Mouse (Mus musculus) layer of hippocampus, postnatal 36 days (tissue): ENCODE data around the gene Wdr78. TPM values are rescaled to one million over a fixed set of nuclear protein-coding genes. Genes with fewer than 3 reads are reported as not detected.

Source experiments
- DNase-seq, 2 experiments: peaks; one replicate each; pipeline ENCODE4 v3.0.0; 2022
- total RNA-seq, 2 experiments: library from RNA; stranded (reverse); gene quantifications; 2 replicates each; pipeline ENCODE4 v1.2.3; 2021

Wdr78 gene
- total RNA-seq, 2 experiments from 2014 or later, result 15.9 to 16.7 TPM

DNA sequence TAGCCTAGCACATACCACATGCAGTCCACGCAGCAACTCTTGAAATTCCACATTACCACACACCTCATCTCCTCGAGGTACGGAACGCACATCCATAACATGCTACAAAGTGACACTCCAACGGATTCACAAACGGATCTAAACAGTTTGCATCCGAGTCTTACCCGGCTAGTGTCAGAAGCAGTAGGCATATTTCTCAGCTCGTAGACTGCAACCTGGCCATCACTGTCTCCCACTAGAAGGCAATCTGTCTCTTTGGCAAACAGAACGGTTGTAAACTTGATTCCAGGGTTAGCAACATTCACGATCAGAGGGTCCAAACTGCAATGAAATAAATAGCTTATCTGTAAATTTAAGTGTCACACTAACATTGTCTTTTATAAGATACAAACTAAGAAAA is 66.3 kb downstream of the Wdr78 start:
- DNase-seq, result no peak

DNA sequence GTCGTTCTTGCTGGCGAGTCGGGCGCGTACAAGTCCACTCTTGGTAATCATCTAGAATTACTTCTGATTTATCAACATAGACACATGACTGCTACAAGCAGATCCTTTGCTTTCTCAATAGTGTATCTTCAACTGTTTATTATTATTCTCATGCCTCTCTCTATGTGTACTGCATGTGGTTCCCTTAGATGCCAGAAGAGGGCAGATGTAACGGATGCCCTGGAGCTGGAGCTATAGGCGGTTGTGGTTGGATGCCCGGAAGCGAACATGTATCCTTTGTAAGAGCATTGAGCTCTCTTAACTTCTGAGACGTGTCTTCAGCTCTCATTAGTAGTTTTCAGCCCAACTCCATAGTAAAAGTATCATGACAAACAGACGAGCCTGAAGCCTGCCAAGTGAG is 71.4 kb downstream of the Wdr78 start:
- DNase-seq, result no peak

GRCm38 (mm10) chr4:103039838-103040191 is 74.5 kb downstream of the Wdr78 start:
- no peak for DNase-seq

GRCm38 (mm10) chr4:103039103-103039837 is 75.1 kb downstream of the Wdr78 start:
- DNase-seq, result no peak

- no peak for DNase-seq
Observed at GRCm38 (mm10) chr4:103028177-103029088, 85.9 kb downstream of the Wdr78 start.

DNA sequence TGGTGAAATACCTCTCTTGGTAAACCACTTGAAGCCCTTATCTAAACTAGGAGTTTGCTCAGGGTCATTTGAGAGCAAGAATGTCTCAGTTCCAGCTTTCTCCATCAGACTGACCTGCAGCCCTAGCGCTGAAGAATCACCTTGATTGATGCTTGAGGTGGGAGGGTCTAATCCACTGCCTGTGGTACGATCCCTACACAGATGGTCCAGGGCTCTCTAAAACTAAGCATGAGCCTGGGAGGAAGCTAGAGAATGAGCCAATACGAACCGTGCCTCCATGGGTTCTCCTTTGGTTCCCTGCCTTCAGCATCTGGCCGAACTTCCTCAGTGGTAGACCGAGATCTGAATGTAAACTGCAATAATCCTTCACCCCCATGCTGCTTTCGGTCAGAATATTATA is 86.6 kb downstream of the Wdr78 start:
- DNase-seq, result no peak

GRCm38 (mm10) chr4:103026621-103027020 is 87.7 kb downstream of the Wdr78 start, which contains the start of gene Insl5:
Gene Insl5, minus strand, starts transcription at chr4:103026842.
- no peak for DNase-seq

DNA sequence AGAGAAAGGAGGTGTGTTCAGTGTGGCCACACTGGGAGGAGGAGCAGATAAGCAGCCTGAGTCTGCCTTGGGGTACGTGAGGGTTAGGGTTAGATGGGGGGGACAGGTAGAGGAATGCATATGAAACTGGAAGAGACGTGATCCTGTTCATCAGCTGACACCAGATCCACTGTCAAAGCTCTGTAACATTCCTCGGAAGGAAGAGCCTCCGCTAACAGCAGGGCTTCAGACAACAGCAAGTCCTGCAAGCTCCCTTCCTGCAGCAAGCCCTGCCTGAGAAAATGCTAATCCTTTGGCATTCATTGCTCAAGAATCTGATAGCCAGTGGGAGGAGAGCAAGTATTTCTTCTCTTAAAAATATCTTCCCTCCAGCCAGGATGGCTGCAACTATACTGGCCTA is 100.9 kb downstream of the Wdr78 start:
- DNase-seq, result no peak

GRCm38 (mm10) chr4:103011823-103012222 is 102.5 kb downstream of the Wdr78 start:
- DNase-seq, result no peak

GRCm38 (mm10) chr4:103010734-103011133 is 103.6 kb downstream of the Wdr78 start:
- no peak for DNase-seq

- DNase-seq, result no peak
Observed at GRCm38 (mm10) chr4:103006943-103007418, 107.4 kb downstream of the Wdr78 start.

DNA sequence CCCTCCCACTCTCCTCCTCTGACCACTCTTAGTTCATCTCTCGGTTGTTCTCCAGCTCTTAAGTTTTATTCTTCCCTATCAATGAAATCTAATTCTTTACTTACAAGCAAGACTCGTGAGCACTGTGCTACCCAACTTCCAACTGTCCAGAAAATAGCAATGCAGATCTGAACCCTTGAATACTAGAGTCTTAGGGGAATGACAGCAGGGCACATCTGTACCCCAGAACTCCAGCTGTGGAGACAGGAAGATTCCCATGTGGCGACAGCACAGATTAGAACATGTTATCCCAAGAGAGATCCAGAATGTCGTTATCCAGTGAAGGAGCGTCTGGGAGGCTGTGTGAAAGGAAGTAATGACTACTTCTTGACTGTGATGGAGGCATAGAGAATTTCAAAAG is 108.1 kb downstream of the Wdr78 start:
- no peak for DNase-seq

GRCm38 (mm10) chr4:103005190-103005945 is 109.0 kb downstream of the Wdr78 start:
- DNase-seq, result no peak

- no peak for DNase-seq
Observed at GRCm38 (mm10) chr4:103004681-103005080, 109.7 kb downstream of the Wdr78 start.

GRCm38 (mm10) chr4:102991685-102992084 is 122.7 kb downstream of the Wdr78 start:
- DNase-seq, result no peak

- no peak for DNase-seq
Observed at GRCm38 (mm10) chr4:102990595-102991340, 123.6 kb downstream of the Wdr78 start.

DNA sequence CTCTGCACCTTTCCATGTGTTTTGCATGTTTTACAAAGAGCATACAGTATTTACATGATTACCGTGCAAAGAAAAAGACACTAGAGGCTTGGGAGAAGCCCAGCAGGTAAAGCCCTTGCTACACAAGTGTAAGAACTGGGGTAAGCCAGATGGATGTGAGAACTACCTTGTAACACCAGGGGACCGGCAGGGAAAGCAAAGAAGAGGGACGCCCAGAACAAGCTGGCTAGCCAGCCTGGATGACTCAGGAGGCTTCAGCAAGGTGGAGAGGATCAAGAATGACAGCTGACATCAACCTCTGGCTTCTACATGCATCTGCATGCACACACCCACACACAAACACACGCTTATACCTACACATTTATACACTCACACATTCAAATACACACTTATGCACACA is 124.3 kb downstream of the Wdr78 start:
- DNase-seq, result no peak

- no peak for DNase-seq
Observed at GRCm38 (mm10) chr4:102989391-102989790, 125.0 kb downstream of the Wdr78 start.

DNA sequence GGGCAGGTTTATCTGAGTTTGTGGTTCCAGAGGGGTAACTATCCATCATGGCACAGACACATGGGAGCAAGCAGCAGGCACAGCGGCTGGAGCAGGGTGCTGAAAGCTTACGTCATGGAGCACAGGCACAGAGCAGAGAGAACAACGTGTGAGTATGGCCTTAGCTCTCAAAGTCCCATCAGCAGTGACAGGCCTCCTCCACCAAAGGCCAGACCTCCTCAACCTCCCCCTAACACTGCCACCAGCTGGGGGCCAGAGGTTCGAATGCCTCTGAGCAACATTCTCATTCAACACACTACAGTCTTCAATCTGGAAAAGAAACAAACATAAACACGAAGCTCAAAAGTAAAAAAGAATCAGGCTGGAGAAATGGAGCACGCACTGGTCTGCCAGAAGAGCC is 125.8 kb downstream of the Wdr78 start:
- no peak for DNase-seq
